9 mouse cellular contexts compared by ENCODE assay signal in the genomic region with DNA sequence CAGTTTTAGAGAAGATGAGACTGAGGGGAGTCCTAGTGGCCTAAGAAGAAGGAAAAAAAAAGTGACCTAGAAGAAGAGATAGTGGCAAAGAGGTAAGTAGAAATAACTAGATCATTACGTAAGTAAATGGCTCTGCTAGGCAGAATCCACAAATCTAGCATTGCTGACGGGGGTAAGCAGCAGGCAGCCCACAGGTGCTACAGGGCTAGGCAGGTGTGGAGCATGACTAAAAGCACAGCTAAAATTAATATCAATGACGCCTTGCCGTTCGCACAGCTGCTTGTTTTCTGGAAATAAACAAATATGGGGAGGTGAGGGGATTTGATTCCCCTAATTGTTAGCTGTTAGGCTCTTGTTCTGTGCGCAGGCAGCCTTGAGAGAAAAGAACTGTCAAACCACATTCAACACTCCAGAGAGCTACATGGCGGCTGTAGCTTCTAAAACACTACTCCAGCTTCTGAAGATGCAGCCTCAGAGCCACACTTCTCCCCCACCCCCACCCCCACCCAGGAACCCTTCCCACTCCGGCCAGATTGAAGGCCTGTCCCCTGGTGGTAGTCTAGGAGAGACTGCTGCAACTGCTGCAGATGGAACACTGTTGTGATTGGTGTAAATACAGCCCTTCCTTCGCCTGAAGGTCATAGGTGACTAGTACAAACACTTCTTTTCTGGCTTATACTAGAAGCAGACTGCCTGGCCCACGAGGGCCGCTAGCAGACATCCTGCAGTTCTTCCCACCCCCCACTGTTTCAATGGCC. TPM values are rescaled to one million over a fixed set of nuclear protein-coding genes. Genes with fewer than 3 reads are reported as not detected.
A peak's percentile ranks its signal among the peaks of the same experiment; 100 is the strongest.
DNase-seq lines count a peak whose midpoint lies in the region; ATAC-seq and TF ChIP-seq lines count a peak whose summit lies in the region.
"Had no signal": no experiment of that assay in that cellular context is flagged by ENCODE, and none has a peak within 500 bp of the region (broad histone marks: within the 10 kb centered on the region; RNA-seq: fewer than 3 reads in every experiment).

No protein-coding gene starts in this region.

- peak in 1 of 2 experiments; percentile 57; a peak in 2 of 4 replicates for TF ChIP-seq CTCF in CH12.LX (conservative IDR thresholded peaks at IDR 0.05 in 1 of 2, IDR thresholded peaks at IDR 0.05 in 1 of 2; ENCODE audit: low read depth in 2 of 2, low read length in 2 of 2)
- TF ChIP-seq CTCF in lung, embryonic 14.5 days (IDR thresholded peaks at IDR 0.05; ENCODE audit: low read depth): peak; percentile 56

- 48% methylated on average over 11 of the region's 11 CpGs for WGBS in embryonic facial prominence, embryonic 10.5 days
- WGBS in lung, embryonic 14.5 days: 40% methylated on average over 11 of the region's 11 CpGs

- H3K4me2 ChIP-seq in CH12.LX (ENCODE audit: insufficient read depth, low read depth, poor library complexity, severe bottlenecking): peak overlapping the region; percentile 99
- 0 out of 2 replicates have a peak overlapping the region, but pooled peaks have one; percentile 7 for H3K4me2 ChIP-seq in lung, embryonic 14.5 days

- H3K27me3 ChIP-seq in CH12.LX (replicated peaks): no peaks in the 10 kb centered on the region
- H3K27me3 ChIP-seq in embryonic facial prominence, embryonic 10.5 days (replicated peaks; ENCODE audit: low read depth, poor library complexity, severe bottlenecking): no peaks in the 10 kb centered on the region
- H3K27me3 ChIP-seq in lung, embryonic 14.5 days (ENCODE audit: insufficient read depth, low read length): no peaks in the 10 kb centered on the region

- ATAC-seq in lung, embryonic 14.5 days (ENCODE audit: insufficient read depth): peak; percentile 28

- dilution Hi-C loops in CH12.LX (cut with MboI; ENCODE audit: extremely low pct_ligation_motif_present, extremely low pct_unique_long_range_greater_than_20kb, low sequenced_read_pairs): no loop called here

- TF ChIP-seq RAD21 in CH12.LX (IDR thresholded peaks at IDR 0.05; ENCODE audit: low read depth, low read length): peak; percentile 36

- no peaks in the 10 kb centered on the region for H3K9me3 ChIP-seq in CH12.LX (replicated peaks; ENCODE audit: low read length)
- no peaks in the 10 kb centered on the region for H3K9me3 ChIP-seq in embryonic facial prominence, embryonic 10.5 days
- no peaks in the 10 kb centered on the region for H3K9me3 ChIP-seq in lung, embryonic 14.5 days (ENCODE audit: low read depth, low read length)

- peaks cover 4 to 54% of the 10 kb centered on the region in 2 experiments for H3K4me1 ChIP-seq in CH12.LX (ENCODE audit: control insufficient read depth in 1 of 2, insufficient read depth in 2 of 2)
- peaks cover 43% of the 10 kb centered on the region for H3K4me1 ChIP-seq in embryonic facial prominence, embryonic 10.5 days
- H3K4me1 ChIP-seq in lung, embryonic 14.5 days (ENCODE audit: insufficient read depth): peaks cover 23% of the 10 kb centered on the region

- TF ChIP-seq POLR2A in CH12.LX (IDR thresholded peaks at IDR 0.05; ENCODE audit: low read depth, low read length): no peak; the same call in 1 of the 2 replicates

- DNase-seq in heart, adult 11 months: peak; percentile 85
- no peak for DNase-seq in heart, adult 9 months (ENCODE audit: low spot score in 2 of 2)
- peak; percentile 74 for DNase-seq in CH12.LX (ENCODE audit: extremely low read depth)
- peak; percentile 13 for DNase-seq in embryonic facial prominence, embryonic 10.5 days (ENCODE audit: low spot score)
- DNase-seq in lung, embryonic 14.5 days: peak; percentile 72
- no peak for DNase-seq in gastrocnemius, postnatal 4 days (ENCODE audit: low spot score in 2 of 2)
- DNase-seq in left cerebral cortex, postnatal 4 days: no peak
- DNase-seq in right cerebral cortex, postnatal 4 days: no peak
- DNase-seq: cerebellum, postnatal 36 days had no signal

- H3K36me3 ChIP-seq in CH12.LX (replicated peaks in 1 of 2; ENCODE audit: control insufficient read depth in 1 of 2, insufficient read depth in 1 of 2, low read length in 1 of 2): peaks cover 1 to 42% of the 10 kb centered on the region in 2 experiments
- peaks cover 4% of the 10 kb centered on the region; the same call in 1 of the 2 replicates for H3K36me3 ChIP-seq in embryonic facial prominence, embryonic 10.5 days (replicated peaks)
- H3K36me3 ChIP-seq in lung, embryonic 14.5 days (ENCODE audit: insufficient read depth): peaks cover 1% of the 10 kb centered on the region

- intact Hi-C loops in left cerebral cortex, postnatal 4 days (cut with DNase I): no loop called here

- peak; percentile 72 for TF ChIP-seq EP300 in CH12.LX (IDR thresholded peaks at IDR 0.05; ENCODE audit: low read length)

- H3K27ac ChIP-seq in CH12.LX (ENCODE audit: insufficient read depth, low read depth): peak overlapping the region; percentile 61
- H3K27ac ChIP-seq in embryonic facial prominence, embryonic 10.5 days (replicated peaks): no peak overlapping the region
- no peak overlapping the region for H3K27ac ChIP-seq in lung, embryonic 14.5 days (ENCODE audit: low read depth)

- H3K4me3 ChIP-seq in CH12.LX (replicated peaks in 1 of 3; ENCODE audit: low read depth in 2 of 3, low read length in 2 of 3, poor library complexity in 1 of 3): peak overlapping the region; percentile 18 to 92 (median 60)
- no peak overlapping the region for H3K4me3 ChIP-seq in embryonic facial prominence, embryonic 10.5 days
- no peak overlapping the region for H3K4me3 ChIP-seq in lung, embryonic 14.5 days (ENCODE audit: low read depth, low read length)

- peak overlapping the region; percentile 74 for H3K9ac ChIP-seq in CH12.LX (ENCODE audit: insufficient read depth, low read depth)
- H3K9ac ChIP-seq in lung, embryonic 14.5 days: no peak overlapping the region

- peaks cover 72% of the 10 kb centered on the region for H3K79me2 ChIP-seq in CH12.LX (replicated peaks; ENCODE audit: control insufficient read depth, extremely low read depth, insufficient read depth, poor library complexity, severe bottlenecking)

- in situ Hi-C loops in CH12.LX (cut with MboI; ENCODE audit: low pct_ligation_motif_present, low pct_unique_long_range_greater_than_20kb, low sequenced_read_pairs): no loop called here

TF ChIP-seq in CH12.LX, 34 proteins besides CTCF, POLR2A, EP300 and RAD21 (continues in another document):
- peak; percentile 54 for TF ChIP-seq ZNF384 (IDR thresholded peaks at IDR 0.05; ENCODE audit: low read depth, low read length)
- no peak; the same call in 1 of the 2 replicates for TF ChIP-seq MXI1 (IDR thresholded peaks at IDR 0.05; ENCODE audit: low read depth, low read length)
- TF ChIP-seq ZC3H11A (IDR thresholded peaks at IDR 0.05; ENCODE audit: low read depth, low read length): no peak
- TF ChIP-seq HCFC1 (IDR thresholded peaks at IDR 0.05; ENCODE audit: low read depth, low read length): no peak; the same call in 1 of the 2 replicates
- no peak for TF ChIP-seq E2F4 (IDR thresholded peaks at IDR 0.05; ENCODE audit: insufficient replicate concordance, low read depth, low read length)
- peak; percentile 69 for TF ChIP-seq SMC3 (IDR thresholded peaks at IDR 0.05; ENCODE audit: low read depth, low read length)
- TF ChIP-seq SIN3A (IDR thresholded peaks at IDR 0.05; ENCODE audit: low read length): peak; percentile 73
- peak; percentile 71; the same call in 1 of the 2 replicates for TF ChIP-seq RCOR1 (conservative IDR thresholded peaks at IDR 0.05; ENCODE audit: low read depth, low read length)
- peak; percentile 22; the same call in 1 of the 2 replicates for TF ChIP-seq JUND (conservative IDR thresholded peaks at IDR 0.05; ENCODE audit: low read depth, low read length)
- no peak for TF ChIP-seq USF1 (IDR thresholded peaks at IDR 0.05; ENCODE audit: low read depth, low read length)
- 0 out of 2 replicates have a peak, but pooled peaks have one; percentile 23 for TF ChIP-seq CHD1 (IDR thresholded peaks at IDR 0.05; ENCODE audit: low read depth, low read length)
- TF ChIP-seq TBP (conservative IDR thresholded peaks at IDR 0.05; ENCODE audit: low read depth, low read length): no peak
- no peak for TF ChIP-seq NRF1 (IDR thresholded peaks at IDR 0.05; ENCODE audit: low read depth, low read length)
- TF ChIP-seq KAT2A (IDR thresholded peaks at IDR 0.05; ENCODE audit: insufficient replicate concordance, low read length): no peak
- TF ChIP-seq NELFE (IDR thresholded peaks at IDR 0.05; ENCODE audit: low read depth, low read length): 0 out of 2 replicates have a peak, but pooled peaks have one; percentile 24
- no peak; the same call in 1 of the 2 replicates for TF ChIP-seq ELF1 (IDR thresholded peaks at IDR 0.05; ENCODE audit: low read depth, low read length)
- peak; percentile 15 for TF ChIP-seq MAZ (IDR thresholded peaks at IDR 0.05; ENCODE audit: low read depth, low read length)
- peak; percentile 62 for TF ChIP-seq ETS1 (conservative IDR thresholded peaks at IDR 0.05; ENCODE audit: low read depth, low read length)
- no peak for TF ChIP-seq UBTF (IDR thresholded peaks at IDR 0.05; ENCODE audit: low read depth, low read length)
- no peak for TF ChIP-seq USF2 (conservative IDR thresholded peaks at IDR 0.05; ENCODE audit: low read depth, low read length)
- no peak for TF ChIP-seq ZMIZ1 (IDR thresholded peaks at IDR 0.05; ENCODE audit: low read depth, low read length)
- TF ChIP-seq MAFK (IDR thresholded peaks at IDR 0.05; ENCODE audit: insufficient replicate concordance, low read length): no peak
- TF ChIP-seq JUN (IDR thresholded peaks at IDR 0.05; ENCODE audit: insufficient read depth, low read depth, low read length): no peak
- TF ChIP-seq CHD2 (IDR thresholded peaks at IDR 0.05; ENCODE audit: low read length): peak; percentile 65
- TF ChIP-seq IRF4 (IDR thresholded peaks at IDR 0.05; ENCODE audit: low read depth, low read length): no peak
- TF ChIP-seq POLR2AphosphoS2 (IDR thresholded peaks at IDR 0.05; ENCODE audit: low read depth, low read length): no peak
- peak; percentile 72 for TF ChIP-seq MEF2A (IDR thresholded peaks at IDR 0.05; ENCODE audit: borderline replicate concordance, low read depth, low read length)
- peak; percentile 34; the same call in 1 of the 2 replicates for TF ChIP-seq BHLHE40 (IDR thresholded peaks at IDR 0.05; ENCODE audit: low read depth, low read length)
- TF ChIP-seq ZKSCAN1 (IDR thresholded peaks at IDR 0.05; ENCODE audit: borderline replicate concordance, low read depth, low read length): no peak

RNA-seq across cellular contexts. Expression of a gene that starts 15.1 kb away (rescaled TPM):
- total RNA-seq in CH12.LX (2012; rRNA removed): 13.9 and 17.1 TPM in 2 replicates
- total RNA-seq in CH12.LX (2014; rRNA removed): 19.7 and 23.7 TPM in 2 replicates
- 11.4 and 13.7 TPM in 2 replicates for polyA plus RNA-seq in CH12.LX (2012; ENCODE audit: insufficient read length, low read depth)
- 2.1 and 2.8 TPM in 2 replicates for polyA plus RNA-seq in embryonic facial prominence, embryonic 10.5 days (2016; fragmentation: Nextera tagmentation; extraction: Ambion mirVana)
- 5.8 and 6.3 TPM in 2 replicates for polyA plus RNA-seq in lung, embryonic 14.5 days (2014; fragmentation: Nextera tagmentation; extraction: Ambion mirVana)
- 1 to 10 TPM; 2.7 to 3.0 TPM for total RNA-seq in gastrocnemius, postnatal 4 days (2021)
- 1 to 10 TPM; 2.3 to 2.5 TPM for total RNA-seq in left cerebral cortex, postnatal 4 days (2021)

Comparison
In these comparisons a context has a peak if more than half of its experiments do, and no peak if none do; other contexts are left out.
1. DNase-seq: peak in heart, adult 11 months (single experiment), CH12.LX (single experiment), embryonic facial prominence, embryonic 10.5 days (single experiment) and lung, embryonic 14.5 days (single experiment); none in heart, adult 9 months (0 of 2), gastrocnemius, postnatal 4 days (0 of 2), left cerebral cortex, postnatal 4 days (single experiment) and right cerebral cortex, postnatal 4 days (single experiment).
2. H3K4me3 ChIP-seq: peak in CH12.LX (3 of 3); none in embryonic facial prominence, embryonic 10.5 days (single experiment) and lung, embryonic 14.5 days (single experiment).